Mouse (Mus musculus) macrophage (primary cell): Measurements from ENCODE around the gene Cacna1e. TPM values are rescaled to one million over a fixed set of nuclear protein-coding genes. Genes with fewer than 3 reads are reported as not detected.

Experiments used
- H3K27ac ChIP-seq: fragments of 350-480 bp; formaldehyde crosslinking; 2 replicates; pipeline ENCODE4 v1.9.0; 2021
- H3K36me3 ChIP-seq: fragments of 350-480 bp; formaldehyde crosslinking; 2 replicates; pipeline ENCODE4 v1.9.0; 2021; ENCODE audit errors: inconsistent target
- H3K4me3 ChIP-seq: fragments of 350-480 bp; formaldehyde crosslinking; 2 replicates; pipeline ENCODE4 v1.9.0; 2021; ENCODE audit errors: inconsistent target
- H3K79me2 ChIP-seq: fragments of 350-480 bp; formaldehyde crosslinking; 2 replicates; pipeline ENCODE4 v1.9.0; 2021; ENCODE audit errors: inconsistent target
- WGBS: methylation state at CpG from one replicate; pipeline ENCODE4 v1.1.7; 2026; ENCODE audit warnings: inconsistent platforms; ENCODE audit not compliant: missing documents; 5-methylcytosine and 5-hydroxymethylcytosine counted together
- polyA plus RNA-seq: library from polyadenylated mRNA; stranded (reverse); fragments of 250-400 nt; gene quantifications from 3 replicates; pipeline ENCODE4 v1.2.4, GENCODE M21; 2018; ENCODE audit warnings: inconsistent platforms

The Cacna1e gene
- polyA plus RNA-seq, 1 experiment from 2014 or later: 0.01 TPM

GRCm38 (mm10) chr1:154615759-154616158, 268.5 kb downstream of the Cacna1e start:
- 83% methylated on average over 7 of the region's 7 CpGs for WGBS
- H3K79me2 ChIP-seq: no peaks in the 10 kb centered on the region
- H3K4me3 ChIP-seq: no peak overlapping the region
- no peak overlapping the region for H3K27ac ChIP-seq
- no peaks in the 10 kb centered on the region for H3K36me3 ChIP-seq

- Histone ChIP-seq H3K4me3 (no peak overlapping the region), H3K79me2 (no peaks in the 10 kb centered on the region), H3K27ac (no peak overlapping the region), H3K36me3 (no peaks in the 10 kb centered on the region)
- 68% methylated on average over 4 of the region's 4 CpGs for WGBS
Measured at GRCm38 (mm10) chr1:154608516-154608915, 275.8 kb downstream of the Cacna1e start.

- Histone ChIP-seq H3K36me3 (no peaks in the 10 kb centered on the region), H3K27ac (no peak overlapping the region), H3K79me2 (no peaks in the 10 kb centered on the region), H3K4me3 (no peak overlapping the region)
- 86% methylated on average over 3 of the region's 3 CpGs for WGBS
Measured at GRCm38 (mm10) chr1:154607406-154607805, 276.9 kb downstream of the Cacna1e start.

GRCm38 (mm10) chr1:154605601-154606000, 278.7 kb downstream of the Cacna1e start:
- 85% methylated on average over 2 of the region's 2 CpGs for WGBS
- H3K36me3 ChIP-seq: no peaks in the 10 kb centered on the region
- no peaks in the 10 kb centered on the region for H3K79me2 ChIP-seq
- H3K27ac ChIP-seq: no peak overlapping the region
- H3K4me3 ChIP-seq: no peak overlapping the region

GRCm38 (mm10) chr1:154603781-154604180, 280.5 kb downstream of the Cacna1e start:
- Histone ChIP-seq H3K36me3 (no peaks in the 10 kb centered on the region), H3K79me2 (no peaks in the 10 kb centered on the region), H3K4me3 (no peak overlapping the region), H3K27ac (no peak overlapping the region)

- no peaks in the 10 kb centered on the region for H3K36me3 ChIP-seq
- H3K27ac ChIP-seq: no peak overlapping the region
- WGBS: 100% methylated on average over 1 of the region's 1 CpGs
- H3K4me3 ChIP-seq: no peak overlapping the region
- no peaks in the 10 kb centered on the region for H3K79me2 ChIP-seq
Measured at GRCm38 (mm10) chr1:154602531-154602930, 281.8 kb downstream of the Cacna1e start.

GRCm38 (mm10) chr1:154582516-154582915, 301.8 kb downstream of the Cacna1e start:
- H3K79me2 ChIP-seq: no peaks in the 10 kb centered on the region
- WGBS: 86% methylated on average over 3 of the region's 3 CpGs
- no peak overlapping the region for H3K27ac ChIP-seq
- H3K36me3 ChIP-seq: no peaks in the 10 kb centered on the region
- H3K4me3 ChIP-seq: no peak overlapping the region

- no peaks in the 10 kb centered on the region for H3K79me2 ChIP-seq
Measured at GRCm38 (mm10) chr1:154579929-154580328, 304.4 kb downstream of the Cacna1e start.

GRCm38 (mm10) chr1:154578748-154579147, 305.6 kb downstream of the Cacna1e start:
- Histone ChIP-seq H3K27ac (no peak overlapping the region), H3K36me3 (no peaks in the 10 kb centered on the region), H3K79me2 (no peaks in the 10 kb centered on the region), H3K4me3 (no peak overlapping the region)
- WGBS: 85% methylated on average over 4 of the region's 4 CpGs

More at GRCm38 (mm10) chr1:154579929-154580328, 304.4 kb downstream of the Cacna1e start:
- Histone ChIP-seq H3K4me3 (no peak overlapping the region), H3K36me3 (no peaks in the 10 kb centered on the region), H3K27ac (no peak overlapping the region)
- WGBS: 86% methylated on average over 2 of the region's 2 CpGs

- WGBS: 75% methylated on average over 2 of the region's 2 CpGs
- Histone ChIP-seq H3K27ac (no peak overlapping the region), H3K4me3 (no peak overlapping the region), H3K79me2 (no peaks in the 10 kb centered on the region), H3K36me3 (no peaks in the 10 kb centered on the region)
Measured at GRCm38 (mm10) chr1:154576418-154576817, 307.9 kb downstream of the Cacna1e start.

- Histone ChIP-seq H3K36me3 (no peaks in the 10 kb centered on the region), H3K4me3 (no peak overlapping the region), H3K27ac (no peak overlapping the region), H3K79me2 (no peaks in the 10 kb centered on the region)
- WGBS: 87% methylated on average over 6 of the region's 6 CpGs
Measured at GRCm38 (mm10) chr1:154566026-154566425, 318.3 kb downstream of the Cacna1e start.

- 14% methylated on average over 1 of the region's 1 CpGs for WGBS
Measured at GRCm38 (mm10) chr1:154555811-154556210, 328.5 kb downstream of the Cacna1e start.

GRCm38 (mm10) chr1:154553132-154553531, 331.2 kb downstream of the Cacna1e start:
- Histone ChIP-seq H3K4me3 (no peak overlapping the region), H3K79me2 (no peaks in the 10 kb centered on the region), H3K27ac (no peak overlapping the region), H3K36me3 (no peaks in the 10 kb centered on the region)
- WGBS: 80% methylated on average over 1 of the region's 1 CpGs

More at GRCm38 (mm10) chr1:154555811-154556210, 328.5 kb downstream of the Cacna1e start:
- H3K36me3 ChIP-seq: no peaks in the 10 kb centered on the region
- H3K79me2 ChIP-seq: no peaks in the 10 kb centered on the region
- no peak overlapping the region for H3K4me3 ChIP-seq
- H3K27ac ChIP-seq: no peak overlapping the region

GRCm38 (mm10) chr1:154537445-154537844, 346.9 kb downstream of the Cacna1e start:
- no peaks in the 10 kb centered on the region for H3K79me2 ChIP-seq
- H3K4me3 ChIP-seq: no peak overlapping the region
- no peak overlapping the region for H3K27ac ChIP-seq
- H3K36me3 ChIP-seq: no peaks in the 10 kb centered on the region

- Histone ChIP-seq H3K79me2 (no peaks in the 10 kb centered on the region), H3K36me3 (no peaks in the 10 kb centered on the region), H3K27ac (no peak overlapping the region), H3K4me3 (no peak overlapping the region)
- 82% methylated on average over 2 of the region's 2 CpGs for WGBS
Measured at GRCm38 (mm10) chr1:154536763-154537162, 347.5 kb downstream of the Cacna1e start.
